Mouse (Mus musculus) heart, embryonic 10.5 days (tissue): ENCODE data around the gene Asxl1. TPM values are rescaled to one million over a fixed set of nuclear protein-coding genes. Genes with fewer than 3 reads are reported as not detected.

Experiments
- DNase-seq: peaks from one replicate; pipeline ENCODE4 v3.0.0-alpha.2; 2017; ENCODE audit warnings: low spot score
- H3K27ac ChIP-seq: fragments of 300-500 bp; sonication (generic); 2 replicates; pipeline ENCODE4 v1.5.1; 2016; ENCODE audit warnings: mild to moderate bottlenecking
- H3K27me3 ChIP-seq: fragments of 300-500 bp; sonication (generic); 2 replicates; pipeline ENCODE4 v1.6.1; 2016; ENCODE audit warnings: mild to moderate bottlenecking; ENCODE audit not compliant: poor library complexity, insufficient read depth, severe bottlenecking
- H3K36me3 ChIP-seq: fragments of 300-500 bp; sonication (generic); 2 replicates; pipeline ENCODE4 v1.6.1; 2016; ENCODE audit warnings: mild to moderate bottlenecking, moderate library complexity
- H3K4me1 ChIP-seq: fragments of 300-500 bp; sonication (generic); 2 replicates; pipeline ENCODE4 v1.6.1; 2016; ENCODE audit warnings: mild to moderate bottlenecking
- H3K4me3 ChIP-seq: fragments of 300-500 bp; sonication (generic); 2 replicates; pipeline ENCODE4 v1.5.1; 2016; ENCODE audit warnings: mild to moderate bottlenecking, moderate library complexity
- H3K9me3 ChIP-seq: fragments of 300-500 bp; sonication (generic); 2 replicates; pipeline ENCODE4 v1.6.1; 2016; ENCODE audit warnings: mild to moderate bottlenecking, moderate library complexity
- WGBS: fragments of 180-500 bp; shearing (Covaris S2); methylation state at CpG from one replicate; pipeline ENCODE4 v1.1.7; 2016; 5-methylcytosine and 5-hydroxymethylcytosine counted together
- polyA plus RNA-seq: library from polyadenylated mRNA; unstranded; fragments of >200 nt; fragmentation: Nextera tagmentation; extraction: Ambion mirVana; gene quantifications from 2 replicates; pipeline ENCODE4 v1.2.1, GENCODE M21; 2016

Asxl1 gene
- polyA plus RNA-seq, 1 experiment from 2014 or later = 9.6 TPM

- Histone ChIP-seq H3K4me3 (peak overlapping the region; percentile 81), H3K36me3 (peaks cover 5% of the 10 kb centered on the region), H3K27ac (peak overlapping the region; percentile 94), H3K4me1 (peaks cover 87% of the 10 kb centered on the region), H3K9me3 (no peaks in the 10 kb centered on the region), H3K27me3 (no peaks in the 10 kb centered on the region)
- WGBS = 34% methylated on average over 2 of the region's 2 CpGs
- no peak for DNase-seq
Measured at GRCm38 (mm10) chr2:153440755-153441154, 95.1 kb downstream of the Asxl1 start.

GRCm38 (mm10) chr2:153441228-153441627 is 95.6 kb downstream of the Asxl1 start:
- peak overlapping the region; percentile 81 for H3K4me3 ChIP-seq
- no peaks in the 10 kb centered on the region for H3K9me3 ChIP-seq
- DNase-seq = no peak
- WGBS = 24% methylated on average over 3 of the region's 3 CpGs
- no peaks in the 10 kb centered on the region for H3K27me3 ChIP-seq
- H3K36me3 ChIP-seq = peaks cover under 1% of the 10 kb centered on the region; the same call in 1 of the 2 replicates
- peak overlapping the region; percentile 94 for H3K27ac ChIP-seq
- peaks cover 86% of the 10 kb centered on the region for H3K4me1 ChIP-seq

- Histone ChIP-seq H3K27me3 (no peaks in the 10 kb centered on the region), H3K27ac (peak overlapping the region; percentile 94)
Measured at GRCm38 (mm10) chr2:153442720-153443119, 97.1 kb downstream of the Asxl1 start.

GRCm38 (mm10) chr2:153443434-153444240 is 98.0 kb downstream of the Asxl1 start:
- Histone ChIP-seq H3K36me3 (no peaks in the 10 kb centered on the region), H3K4me1 (peaks cover 71% of the 10 kb centered on the region), H3K27me3 (no peaks in the 10 kb centered on the region), H3K27ac (peak overlapping the region; percentile 94), H3K9me3 (no peaks in the 10 kb centered on the region), H3K4me3 (peak overlapping the region; percentile 81)
- WGBS = under 1% methylated on average over 59 of the region's 59 CpGs
- peak; percentile 81 for DNase-seq

More at GRCm38 (mm10) chr2:153442720-153443119, 97.1 kb downstream of the Asxl1 start:
- no peak for DNase-seq
- Histone ChIP-seq H3K4me3 (peak overlapping the region; percentile 81), H3K4me1 (peaks cover 81% of the 10 kb centered on the region), H3K9me3 (no peaks in the 10 kb centered on the region), H3K36me3 (no peaks in the 10 kb centered on the region)
- WGBS = 8% methylated on average over 5 of the region's 5 CpGs

GRCm38 (mm10) chr2:153444254-153445136 is 98.9 kb downstream of the Asxl1 start:
- Histone ChIP-seq H3K27me3 (no peaks in the 10 kb centered on the region), H3K9me3 (no peaks in the 10 kb centered on the region), H3K27ac (peak overlapping the region; percentile 94), H3K36me3 (no peaks in the 10 kb centered on the region), H3K4me1 (peaks cover 64% of the 10 kb centered on the region), H3K4me3 (peak overlapping the region; percentile 81)
- peak; percentile 88 for DNase-seq
- WGBS = under 1% methylated on average over 36 of the region's 64 CpGs

GRCm38 (mm10) chr2:153445137-153446016 is 99.7 kb downstream of the Asxl1 start:
- Histone ChIP-seq H3K27ac (peak overlapping the region; percentile 94), H3K36me3 (no peaks in the 10 kb centered on the region), H3K4me1 (peaks cover 60% of the 10 kb centered on the region), H3K9me3 (no peaks in the 10 kb centered on the region), H3K4me3 (peak overlapping the region; percentile 81), H3K27me3 (no peaks in the 10 kb centered on the region)
- DNase-seq = no peak
- WGBS = under 1% methylated on average over 59 of the region's 59 CpGs

- Histone ChIP-seq H3K27ac (peak overlapping the region; percentile 94), H3K27me3 (no peaks in the 10 kb centered on the region), H3K4me1 (peaks cover 54% of the 10 kb centered on the region)
Measured at GRCm38 (mm10) chr2:153446017-153446408, 100.4 kb downstream of the Asxl1 start.

GRCm38 (mm10) chr2:153446476-153446875 is 100.8 kb downstream of the Asxl1 start:
- WGBS = 12% methylated on average over 4 of the region's 4 CpGs
- no peaks in the 10 kb centered on the region for H3K27me3 ChIP-seq
- peaks cover 49% of the 10 kb centered on the region for H3K4me1 ChIP-seq
- 0 out of 2 replicates have a peak overlapping the region, but pooled peaks have one; percentile 9 for H3K4me3 ChIP-seq
- DNase-seq = no peak
- H3K36me3 ChIP-seq = no peaks in the 10 kb centered on the region
- no peaks in the 10 kb centered on the region for H3K9me3 ChIP-seq
- peak overlapping the region; percentile 57 for H3K27ac ChIP-seq

More at GRCm38 (mm10) chr2:153446017-153446408, 100.4 kb downstream of the Asxl1 start:
- no peaks in the 10 kb centered on the region for H3K9me3 ChIP-seq
- WGBS = under 1% methylated on average over 8 of the region's 8 CpGs
- DNase-seq = no peak
- peak overlapping the region; percentile 81 for H3K4me3 ChIP-seq
- no peaks in the 10 kb centered on the region for H3K36me3 ChIP-seq

- Histone ChIP-seq H3K36me3 (no peaks in the 10 kb centered on the region), H3K27me3 (no peaks in the 10 kb centered on the region), H3K27ac (no peak overlapping the region), H3K9me3 (no peaks in the 10 kb centered on the region), H3K4me1 (peaks cover 37% of the 10 kb centered on the region), H3K4me3 (no peak overlapping the region)
- DNase-seq = no peak
- WGBS = 82% methylated on average over 3 of the region's 3 CpGs
Measured at GRCm38 (mm10) chr2:153447719-153448118, 102.1 kb downstream of the Asxl1 start.

GRCm38 (mm10) chr2:153448519-153448918 is 102.9 kb downstream of the Asxl1 start:
- Histone ChIP-seq H3K27ac (no peak overlapping the region), H3K36me3 (no peaks in the 10 kb centered on the region), H3K27me3 (no peaks in the 10 kb centered on the region), H3K9me3 (no peaks in the 10 kb centered on the region), H3K4me1 (peaks cover 39% of the 10 kb centered on the region), H3K4me3 (no peak overlapping the region)
- DNase-seq = no peak
- WGBS = 82% methylated on average over 6 of the region's 6 CpGs
